Mouse (Mus musculus) liver, embryonic 15.5 days (tissue): ENCODE measurements around the gene Krtap19-5. TPM values are rescaled to one million over a fixed set of nuclear protein-coding genes. Genes with fewer than 3 reads are reported as not detected.

ENCODE experiments used
- ATAC-seq: fragments of 200-750 bp; cut with Nextera tagmentation; 2 replicates; pipeline ENCODE4 v1.8.0; 2017; ENCODE audit warnings: moderate number of reproducible peaks, mild to moderate bottlenecking, moderate library complexity; ENCODE audit not compliant: insufficient read depth
- H3K27ac ChIP-seq: fragments of 300-500 bp; sonication (generic); replicated peaks from 2 replicates; pipeline ENCODE4 v1.5.1; 2015; ENCODE audit warnings: mild to moderate bottlenecking, inconsistent platforms
- H3K27me3 ChIP-seq: fragments of 300-500 bp; sonication (generic); 2 replicates; pipeline ENCODE4 v1.6.1; 2015; ENCODE audit warnings: mild to moderate bottlenecking, inconsistent platforms
- H3K36me3 ChIP-seq: fragments of 300-500 bp; sonication (generic); replicated peaks from 2 replicates; pipeline ENCODE4 v1.6.1; 2015; ENCODE audit warnings: moderate library complexity, mild to moderate bottlenecking, inconsistent platforms
- H3K4me1 ChIP-seq: fragments of 300-500 bp; sonication (generic); replicated peaks from 2 replicates; pipeline ENCODE4 v1.6.1; 2015; ENCODE audit warnings: inconsistent platforms
- H3K4me2 ChIP-seq: fragments of 300-500 bp; sonication (generic); 2 replicates; pipeline ENCODE4 v1.6.1; 2015; ENCODE audit warnings: moderate library complexity, mild to moderate bottlenecking, inconsistent platforms
- H3K4me3 ChIP-seq: fragments of 300-500 bp; sonication (generic); replicated peaks from 2 replicates; pipeline ENCODE4 v1.5.1; 2015; ENCODE audit warnings: mild to moderate bottlenecking, inconsistent platforms
- H3K9ac ChIP-seq: fragments of 300-500 bp; sonication (generic); 2 replicates; pipeline ENCODE4 v1.6.1; 2015; ENCODE audit warnings: moderate library complexity, mild to moderate bottlenecking, inconsistent platforms
- H3K9me3 ChIP-seq: fragments of 300-500 bp; sonication (generic); replicated peaks from 2 replicates; pipeline ENCODE4 v1.6.1; 2016; ENCODE audit warnings: inconsistent platforms
- WGBS: fragments of 180-500 bp; shearing (Covaris S2); methylation state at CpG from one replicate; pipeline ENCODE4 v1.1.7; 2015; ENCODE audit warnings: mixed read lengths; ENCODE audit not compliant: insufficient replicate concordance; 5-methylcytosine and 5-hydroxymethylcytosine counted together
- polyA plus RNA-seq: library from polyadenylated mRNA; unstranded; fragments of >200 nt; fragmentation: Nextera tagmentation; extraction: Ambion mirVana; gene quantifications from 2 replicates; pipeline ENCODE4 v1.2.1, GENCODE M21; 2015

Krtap19-5 gene
- polyA plus RNA-seq, 1 experiment from 2014 or later = not detected

GRCm38 (mm10) chr16:88847363-88847762 lies 48.9 kb downstream of the Krtap19-5 start:
- WGBS = 69% methylated on average over 1 of the region's 1 CpGs
- H3K27ac ChIP-seq = no peak overlapping the region
- no peaks in the 10 kb centered on the region for H3K9me3 ChIP-seq
- no peaks in the 10 kb centered on the region for H3K4me1 ChIP-seq
- H3K4me2 ChIP-seq = no peak overlapping the region
- no peaks in the 10 kb centered on the region for H3K27me3 ChIP-seq
- no peaks in the 10 kb centered on the region for H3K36me3 ChIP-seq
- no peak overlapping the region for H3K9ac ChIP-seq
- ATAC-seq = no peak
- no peak overlapping the region for H3K4me3 ChIP-seq

Other genes with a start within 250 kb of the Krtap19-5 start
- gene Krtap26-1, start 248.7 kb downstream of the Krtap19-5 start, polyA plus RNA-seq = not detected in 2 replicates
- gene Krtap27-1, start 224.8 kb downstream of the Krtap19-5 start, polyA plus RNA-seq = not detected in 2 replicates
- gene 2310061N02Rik, start 188.5 kb downstream of the Krtap19-5 start, polyA plus RNA-seq = not detected in 2 replicates
- not detected in 2 replicates for gene Krtap13-1, start 167.6 kb downstream of the Krtap19-5 start, polyA plus RNA-seq
- 0.31 TPM in 1 of 2 replicates, not detected in the other for gene Krtap13, start 144.8 kb downstream of the Krtap19-5 start, polyA plus RNA-seq
- 0.29 TPM in 1 of 2 replicates, not detected in the other for gene 2310034C09Rik, start 137.6 kb downstream of the Krtap19-5 start, polyA plus RNA-seq
- gene 2310057N15Rik, start 122.3 kb downstream of the Krtap19-5 start, polyA plus RNA-seq = not detected in 2 replicates
- gene Gm5965, start 118.6 kb downstream of the Krtap19-5 start, polyA plus RNA-seq = not detected in 2 replicates
- 0.21 TPM in 1 of 2 replicates, not detected in the other for gene Gm20741, start 84.2 kb downstream of the Krtap19-5 start, polyA plus RNA-seq
- not detected in 2 replicates for gene Krtap15, start 76.2 kb downstream of the Krtap19-5 start, polyA plus RNA-seq
- not detected in 2 replicates for gene Krtap14, start 70.3 kb downstream of the Krtap19-5 start, polyA plus RNA-seq
- gene Krtap19-1, start 27.0 kb downstream of the Krtap19-5 start, polyA plus RNA-seq = not detected in 2 replicates
- not detected in 2 replicates for gene Krtap19-2, start 22.2 kb downstream of the Krtap19-5 start, polyA plus RNA-seq
- not detected in 2 replicates for gene Krtap19-3, start 18.4 kb downstream of the Krtap19-5 start, polyA plus RNA-seq
- not detected in 2 replicates for gene Krtap19-4, start 11.4 kb downstream of the Krtap19-5 start, polyA plus RNA-seq
- not detected in 2 replicates for gene Krtap19-9b, start 35.8 kb upstream of the Krtap19-5 start, polyA plus RNA-seq
- gene Krtap16-3, start 66.4 kb upstream of the Krtap19-5 start, polyA plus RNA-seq = not detected in 2 replicates
- not detected in 2 replicates for gene Krtap22-2, start 114.3 kb upstream of the Krtap19-5 start, polyA plus RNA-seq
- gene Gm10229, start 118.8 kb upstream of the Krtap19-5 start, polyA plus RNA-seq = not detected in 2 replicates
- gene Krtap6-1, start 135.2 kb upstream of the Krtap19-5 start, polyA plus RNA-seq = not detected in 2 replicates
- not detected in 2 replicates for gene Gm10228, start 145.0 kb upstream of the Krtap19-5 start, polyA plus RNA-seq
- gene Krtap6-5, start 151.4 kb upstream of the Krtap19-5 start, polyA plus RNA-seq = not detected in 2 replicates
- not detected in 2 replicates for gene 1110025L11Rik, start 167.5 kb upstream of the Krtap19-5 start, polyA plus RNA-seq
- not detected in 2 replicates for gene Krtap6-3, start 187.6 kb upstream of the Krtap19-5 start, polyA plus RNA-seq
- not detected in 2 replicates for gene Gm6358, start 244.4 kb upstream of the Krtap19-5 start, polyA plus RNA-seq